Comparison of ENCODE assay signal across 11 mouse cellular contexts in genomic region chr7:134376786-134377185, GRCm38 (mm10). TPM values are rescaled to one million over a fixed set of nuclear protein-coding genes. Genes with fewer than 3 reads are reported as not detected.
DNase-seq lines count a peak whose midpoint lies in the region; ATAC-seq lines count a peak whose summit lies in the region.
"Had no signal": no experiment of that assay in that cellular context is flagged by ENCODE, and none has a peak within 500 bp of the region (broad histone marks: within the 10 kb centered on the region; RNA-seq: fewer than 3 reads in every experiment).

No protein-coding gene starts in this region.

- DNase-seq in cerebellum, postnatal 14 days, result peak; percentile 36 to 38
- DNase-seq in layer of hippocampus, adult 11-12 months (ENCODE audit: low spot score), result peak; percentile 15
- no peak for DNase-seq in layer of hippocampus, adult 9-10 months (ENCODE audit: low spot score)
- DNase-seq in right cerebral cortex, postnatal 4 days, result peak; percentile 14
- DNase-seq in right cerebral cortex, postnatal 14 days, result no peak
- no peak for DNase-seq in embryo, embryonic 11 days
- DNase-seq: adrenal gland, postnatal 10 days; gastrocnemius, postnatal 14 days; kidney, postnatal 10 days had no signal

- no peak for ATAC-seq in cerebellum, adult (ENCODE audit: insufficient number of reproducible peaks, low FRiP score, low TSS enrichment)
- ATAC-seq in megakaryocyte-erythroid progenitor cell, adult 5-6 weeks (replicated peaks; ENCODE audit: low FRiP score, low TSS enrichment, poor library complexity, severe bottlenecking), result no peak

RNA-seq across cellular contexts. Expression of gene D7Ertd443e, which starts 8.7 kb away (rescaled TPM):
- not detected in 2 replicates for total RNA-seq in megakaryocyte-erythroid progenitor cell, adult 5-6 weeks (2014; fragmentation: Nextera tagmentation)
- not detected in 2 replicates for total RNA-seq in megakaryocyte-erythroid progenitor cell, adult 5-6 weeks (2017)
- total RNA-seq: gastrocnemius, postnatal 14 days had no signal

Comparison
In these comparisons a context has a peak if more than half of its experiments do, and no peak if none do; other contexts are left out.
1. DNase-seq: peak in cerebellum, postnatal 14 days (2 of 2), layer of hippocampus, adult 11-12 months (single experiment) and right cerebral cortex, postnatal 4 days (single experiment); none in layer of hippocampus, adult 9-10 months (single experiment), right cerebral cortex, postnatal 14 days (single experiment) and embryo, embryonic 11 days (single experiment).